Mouse (Mus musculus) retina, embryonic 14.5 days (tissue): ENCODE measurements around the gene Ube2d1.

Experiments
- DNase-seq: peaks from one replicate; pipeline ENCODE4 v3.0.0-alpha.2; 2015; ENCODE audit warnings: low spot score

The Ube2d1 gene

DNA sequence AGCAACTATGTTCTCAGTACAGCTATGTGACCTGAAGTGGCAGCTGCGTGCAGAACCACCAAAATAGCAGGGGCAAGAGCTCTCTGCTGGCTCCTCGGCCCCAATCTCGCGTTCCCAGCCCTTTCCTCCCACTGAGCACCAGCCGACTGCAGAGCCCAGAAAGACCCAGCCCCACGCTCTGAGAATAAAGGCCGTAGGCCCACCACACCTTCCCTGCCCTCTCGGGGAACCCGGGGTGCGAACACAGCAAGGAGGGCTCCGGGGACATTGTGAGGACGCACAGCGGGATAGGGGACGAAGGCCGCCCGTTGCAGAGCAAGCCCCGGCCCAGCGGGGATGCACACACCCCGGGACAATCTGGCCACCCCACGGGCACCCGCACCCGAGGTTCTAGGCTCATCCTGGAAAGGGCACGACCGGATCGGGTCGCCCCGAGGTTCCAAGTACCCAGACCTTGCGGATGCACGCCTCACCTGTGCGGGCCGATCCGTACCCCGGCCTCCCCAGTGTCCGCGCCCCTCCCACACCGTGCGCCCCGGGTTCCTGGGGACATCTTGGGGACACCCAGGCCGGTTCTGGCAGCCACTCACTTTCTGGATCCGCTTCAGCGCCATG, 444 bp downstream of the Ube2d1 start:
- peak; percentile 59 for DNase-seq

DNA sequence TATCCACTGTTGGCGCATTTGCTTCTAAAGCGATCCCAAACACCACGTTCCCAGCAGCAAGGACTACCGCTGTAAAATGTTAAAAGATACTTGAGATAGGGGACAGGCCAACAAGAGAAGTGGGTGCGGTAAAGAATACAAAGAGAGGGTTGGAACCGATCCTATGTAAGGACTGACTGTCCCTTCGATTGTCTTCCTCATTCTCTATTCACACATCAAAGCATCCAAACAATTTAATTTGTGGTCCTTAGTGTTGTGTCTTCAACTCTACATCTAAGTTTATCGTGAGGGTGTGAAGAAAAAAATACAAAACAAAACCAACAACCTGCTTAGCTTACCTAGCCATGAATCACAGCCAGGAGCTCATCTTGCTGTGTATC, 941 bp downstream of the Ube2d1 start:
- DNase-seq = no peak

DNA sequence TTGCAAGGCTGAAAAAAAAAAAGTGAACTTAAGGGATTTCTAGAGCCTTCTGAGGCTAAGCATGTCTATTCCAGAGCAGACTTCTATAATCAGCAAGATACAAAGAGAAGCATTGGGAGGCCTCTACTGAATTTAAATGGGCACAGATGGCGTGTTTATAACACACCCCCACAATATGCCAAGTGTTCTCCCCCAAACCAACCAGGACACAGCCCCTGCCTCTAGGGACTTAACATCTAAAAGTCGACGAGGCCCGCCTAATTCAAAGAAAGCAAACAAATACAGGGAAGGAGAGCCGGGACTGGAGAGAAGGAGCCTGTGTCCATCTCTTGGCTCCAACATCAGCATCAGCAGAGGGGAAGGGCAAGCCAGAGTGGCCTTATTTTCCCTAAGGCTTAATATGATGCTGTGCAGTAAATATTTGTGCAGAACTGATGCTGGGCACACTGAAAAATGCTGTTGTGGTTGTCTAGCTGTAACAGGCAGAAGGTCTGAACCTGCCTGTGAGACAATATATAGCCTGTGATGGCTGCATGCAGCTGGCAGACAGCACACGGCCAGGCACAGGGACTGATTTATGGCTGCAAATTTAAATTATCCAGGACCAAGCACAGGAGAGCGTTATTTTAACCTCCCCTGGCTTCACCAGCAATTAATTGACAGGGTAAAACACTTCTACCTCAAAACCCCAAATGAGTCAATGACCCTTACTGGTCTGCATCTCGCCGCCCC, 11.9 kb downstream of the Ube2d1 start:
- no peak for DNase-seq

DNA sequence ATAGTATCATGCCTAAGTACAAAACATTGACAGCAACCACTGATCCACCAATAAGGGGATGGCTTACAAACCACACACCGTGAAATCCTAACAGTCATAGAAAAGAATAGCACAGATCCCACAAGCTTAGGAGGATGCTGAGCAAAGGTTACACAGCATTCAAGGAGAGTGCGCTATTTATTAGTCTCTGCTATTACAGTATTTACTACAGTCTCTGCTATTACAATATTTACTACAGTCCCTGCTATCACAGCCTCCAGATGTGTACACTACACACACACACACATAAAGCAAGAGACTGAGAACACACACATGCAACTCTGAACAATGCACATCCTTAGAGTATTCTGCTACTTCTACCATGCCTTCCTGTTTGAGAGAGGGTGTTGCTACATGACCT, 17.1 kb downstream of the Ube2d1 start:
- no peak for DNase-seq

DNA sequence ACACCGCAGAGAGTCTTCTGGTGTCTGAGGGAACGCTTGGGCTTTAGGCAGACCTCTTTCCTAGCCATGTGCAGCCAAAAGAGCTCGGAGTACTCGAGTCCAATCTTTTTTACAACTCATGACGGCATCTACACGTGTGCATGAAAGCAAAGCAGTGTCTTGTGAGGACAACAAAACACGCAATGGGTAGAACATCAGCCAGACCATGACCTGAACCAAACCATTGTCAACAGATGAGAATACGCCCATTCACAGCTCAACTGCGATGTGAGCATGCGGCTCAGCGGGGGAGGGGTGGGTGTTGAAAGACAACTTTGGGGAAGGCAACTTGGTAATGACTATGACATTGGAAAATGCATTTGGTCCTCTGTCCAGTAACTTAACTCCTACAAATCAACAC, 17.6 kb downstream of the Ube2d1 start:
- DNase-seq = no peak

DNA sequence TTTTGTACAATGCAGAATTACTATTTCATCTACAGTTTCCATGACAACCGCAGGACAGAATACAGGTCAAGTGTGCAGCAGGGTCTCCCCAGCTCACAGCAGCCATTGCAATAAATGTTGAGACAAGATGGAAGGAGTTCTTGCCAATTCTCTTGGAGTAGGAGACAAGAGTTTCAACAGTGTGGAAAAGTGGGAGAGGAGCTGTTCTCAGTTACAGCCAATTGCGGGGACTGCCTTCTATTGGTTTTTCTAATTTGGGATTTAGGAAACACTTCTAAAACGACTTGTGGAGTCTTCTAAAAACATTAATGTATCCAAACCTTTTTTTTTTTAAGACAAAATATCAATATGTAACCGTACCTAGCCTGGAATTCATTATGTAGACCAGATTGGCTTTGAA, 20.0 kb downstream of the Ube2d1 start:
- no peak for DNase-seq

DNA sequence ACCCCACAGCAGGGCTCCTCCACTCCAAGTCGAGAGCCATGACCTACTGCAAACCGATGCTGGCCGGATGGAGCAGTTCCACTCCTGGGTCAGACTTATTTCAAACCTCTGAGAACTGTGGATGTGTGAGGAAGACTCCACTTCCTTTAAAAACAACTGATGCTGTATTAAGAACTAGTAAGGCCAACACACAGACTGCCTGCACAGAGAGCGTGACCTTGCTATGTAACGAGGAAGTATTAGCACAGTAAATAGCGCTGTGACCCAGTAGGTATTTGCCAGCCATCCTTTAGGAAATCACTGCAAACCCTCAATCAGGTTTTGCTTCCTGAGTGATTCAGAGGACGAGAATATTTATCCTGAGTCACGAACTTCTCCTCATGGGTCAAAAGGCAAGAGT, 23.4 kb downstream of the Ube2d1 start:
- DNase-seq = no peak

DNA sequence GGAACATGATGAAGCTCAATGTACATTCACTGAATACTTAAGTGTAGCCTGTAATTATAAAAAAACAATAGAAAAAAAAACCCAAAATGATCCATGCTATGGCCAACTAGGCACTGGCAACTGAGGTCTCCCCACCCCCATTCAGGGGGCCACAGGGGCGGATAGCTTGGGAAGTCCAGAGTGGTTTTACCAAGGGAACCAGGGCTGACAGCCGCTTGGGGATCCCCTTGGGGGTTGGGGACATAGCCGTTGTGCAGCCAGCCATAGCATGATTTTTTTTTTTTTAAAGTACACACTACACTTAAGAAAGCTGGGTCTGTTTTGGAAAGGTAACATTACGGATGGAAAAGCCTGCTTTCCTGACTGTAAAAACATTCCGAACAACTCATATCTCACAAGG, 26.1 kb downstream of the Ube2d1 start:
- no peak for DNase-seq

DNA sequence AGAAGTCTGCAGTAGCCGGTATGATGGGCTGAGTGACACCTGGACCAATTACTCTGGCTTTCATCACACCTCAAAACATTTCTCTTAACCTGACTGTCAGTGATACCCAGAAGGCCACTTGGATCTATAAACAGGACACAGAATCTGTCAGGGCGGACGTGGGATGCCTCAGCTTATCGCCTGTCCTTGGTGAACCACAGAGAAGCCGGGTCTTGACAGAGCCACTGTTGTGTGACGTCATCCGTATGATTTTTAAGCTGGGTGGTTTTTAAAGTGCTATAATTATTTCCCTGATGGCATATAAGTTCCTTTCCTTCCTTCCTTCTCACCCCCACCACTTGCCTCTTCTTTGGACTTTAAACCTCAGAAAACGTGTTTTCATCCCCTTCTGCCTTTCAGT, 26.5 kb downstream of the Ube2d1 start:
- DNase-seq = no peak

DNA sequence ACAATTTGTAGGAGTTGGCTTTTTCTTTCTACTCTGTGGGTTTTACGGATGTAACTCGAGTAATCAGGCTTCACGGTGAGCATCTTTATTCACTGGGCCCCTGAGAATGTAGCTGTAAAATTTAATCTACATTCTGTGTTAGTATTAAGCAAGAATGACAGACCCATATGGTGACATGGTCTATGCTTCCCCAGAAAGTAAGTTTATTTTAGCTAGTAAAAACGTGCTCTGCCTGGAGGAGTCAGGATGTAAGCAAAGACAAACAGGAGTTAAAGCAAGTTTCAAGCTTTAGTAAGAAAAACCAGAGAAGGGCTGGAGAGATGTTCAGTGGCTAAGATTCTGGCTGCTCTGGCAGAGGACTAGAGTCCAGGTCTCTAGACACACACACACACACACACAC, 31.9 kb downstream of the Ube2d1 start:
- no peak for DNase-seq

DNA sequence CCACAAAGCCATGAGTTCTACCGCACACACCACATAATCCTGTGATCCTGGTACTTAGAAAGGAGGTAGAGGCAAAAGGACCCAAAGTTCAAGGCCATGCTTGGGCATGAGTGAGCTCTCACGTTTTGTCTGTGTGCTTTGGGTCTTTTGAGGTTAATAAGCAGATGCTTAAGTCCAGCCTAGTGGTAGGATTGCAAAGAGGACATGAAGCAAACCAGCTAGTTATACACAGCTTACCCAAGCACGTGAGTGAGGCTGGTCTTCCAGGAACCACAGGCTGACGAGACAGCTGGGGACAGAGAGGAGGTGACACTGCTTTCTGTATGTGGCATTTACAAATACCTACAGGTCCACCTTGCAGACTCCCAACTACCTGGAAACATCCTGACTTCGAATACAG, 32.6 kb downstream of the Ube2d1 start:
- no peak for DNase-seq

DNA sequence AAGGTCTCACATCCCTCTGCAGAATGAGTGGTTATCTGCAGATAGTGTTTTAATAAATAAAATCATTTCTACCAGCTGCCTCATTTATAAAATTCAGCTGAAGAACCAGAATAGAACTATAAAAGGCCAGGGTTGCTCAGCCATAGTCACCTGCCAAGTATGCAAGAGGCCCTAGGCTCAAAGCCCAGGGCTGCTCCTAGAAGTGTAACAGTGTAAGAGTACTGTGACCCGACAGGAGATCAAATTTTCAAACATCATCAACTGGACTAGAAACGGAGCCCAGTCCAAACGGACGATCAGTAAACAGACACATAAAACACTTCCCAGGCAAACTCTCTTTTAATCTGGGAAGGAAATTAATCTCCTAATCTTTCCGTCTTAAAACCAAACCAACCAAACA, 33.2 kb downstream of the Ube2d1 start:
- DNase-seq = no peak

DNA sequence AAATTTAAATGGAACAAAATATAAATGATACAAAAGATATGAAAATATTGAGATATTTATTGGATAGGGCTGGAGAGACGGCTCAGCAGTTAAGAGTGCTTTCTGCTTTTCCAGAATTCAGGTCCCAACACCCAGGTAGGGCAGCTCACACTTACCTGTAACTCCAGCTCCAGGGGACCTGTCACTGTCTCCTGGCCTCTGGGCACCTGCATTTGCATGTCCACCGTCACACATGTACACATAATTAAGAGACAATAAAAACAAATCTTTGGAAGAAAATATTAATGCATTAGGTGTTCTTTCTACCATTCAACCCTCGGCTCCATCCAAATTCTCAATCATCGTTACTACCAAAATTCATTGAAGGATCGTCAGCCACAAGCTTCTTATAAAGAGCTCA, 33.8 kb downstream of the Ube2d1 start:
- no peak for DNase-seq

DNA sequence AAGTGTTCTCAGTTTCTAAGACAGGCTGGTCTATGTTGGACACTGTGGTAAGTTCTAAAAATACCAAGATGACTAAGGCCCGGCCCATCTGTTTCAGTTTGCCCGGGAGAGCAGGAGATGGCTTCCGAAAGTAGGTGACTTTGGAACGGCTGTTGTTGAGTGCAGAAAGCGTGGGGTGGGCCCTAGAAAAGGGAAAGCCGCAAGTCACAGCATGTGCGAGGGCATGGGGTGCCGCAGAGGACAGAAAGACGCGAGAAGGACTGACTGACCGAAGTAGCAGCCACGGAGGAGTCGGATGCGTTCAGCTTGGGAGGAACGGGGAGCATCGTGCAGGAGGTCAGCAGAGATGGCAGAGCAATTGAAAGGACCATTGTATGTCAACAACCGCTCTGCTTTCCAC, 34.6 kb downstream of the Ube2d1 start:
- no peak for DNase-seq

DNA sequence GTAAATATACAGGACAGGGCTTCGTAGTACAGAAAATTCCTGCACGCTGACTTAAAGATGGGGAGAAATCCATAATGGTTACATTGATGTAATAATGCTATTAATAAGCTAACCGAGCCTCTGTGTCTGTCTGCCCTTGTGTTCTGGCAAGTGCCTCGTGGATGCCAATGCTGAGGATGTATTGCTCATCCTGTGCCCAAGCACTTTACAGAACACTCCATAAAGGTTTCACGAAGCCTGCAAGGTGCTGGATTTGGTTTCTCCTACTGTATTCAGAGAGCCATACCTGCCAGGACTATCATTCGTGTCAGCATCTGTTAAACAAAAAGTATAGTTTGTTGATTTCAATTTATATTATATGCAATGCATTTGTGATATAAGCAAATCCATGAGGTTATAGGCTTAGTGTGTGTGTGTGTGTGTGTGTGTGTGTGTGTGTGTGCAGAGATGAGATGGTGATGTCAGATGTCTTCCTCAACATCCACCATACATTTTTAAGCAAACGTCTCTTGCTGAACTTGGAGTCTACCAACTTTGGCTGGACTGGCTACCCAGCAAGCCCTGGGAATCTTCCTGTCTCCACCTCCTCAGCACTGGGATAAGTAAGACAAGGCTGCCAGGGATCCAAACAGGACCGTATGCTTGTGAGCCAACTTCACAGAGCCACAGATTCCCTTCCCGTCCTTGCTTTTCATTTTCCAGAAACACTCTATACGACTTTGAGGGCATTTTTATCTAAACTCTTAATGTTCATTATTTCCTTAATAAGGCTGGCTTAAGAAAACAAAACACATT, 35.8 kb downstream of the Ube2d1 start:
- no peak for DNase-seq

DNA sequence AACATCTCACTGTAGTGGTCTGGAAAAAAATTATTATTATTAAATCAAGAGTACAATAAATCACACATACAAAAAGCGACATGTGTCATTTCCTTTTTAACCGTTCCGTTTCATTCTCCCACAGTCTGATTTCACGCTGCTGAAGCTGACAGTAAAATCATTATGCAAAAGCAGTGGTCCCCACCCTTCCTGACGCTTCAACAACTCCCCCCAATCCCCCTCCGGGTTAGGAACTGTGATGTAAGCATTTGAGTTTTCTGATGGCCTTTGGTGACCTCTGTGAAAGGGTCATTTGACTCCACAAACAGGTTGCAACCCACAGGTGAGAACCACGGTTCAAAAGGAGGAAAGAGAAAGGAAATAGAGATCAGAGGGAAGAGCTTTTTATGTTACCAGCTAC, 38.1 kb downstream of the Ube2d1 start:
- no peak for DNase-seq

DNA sequence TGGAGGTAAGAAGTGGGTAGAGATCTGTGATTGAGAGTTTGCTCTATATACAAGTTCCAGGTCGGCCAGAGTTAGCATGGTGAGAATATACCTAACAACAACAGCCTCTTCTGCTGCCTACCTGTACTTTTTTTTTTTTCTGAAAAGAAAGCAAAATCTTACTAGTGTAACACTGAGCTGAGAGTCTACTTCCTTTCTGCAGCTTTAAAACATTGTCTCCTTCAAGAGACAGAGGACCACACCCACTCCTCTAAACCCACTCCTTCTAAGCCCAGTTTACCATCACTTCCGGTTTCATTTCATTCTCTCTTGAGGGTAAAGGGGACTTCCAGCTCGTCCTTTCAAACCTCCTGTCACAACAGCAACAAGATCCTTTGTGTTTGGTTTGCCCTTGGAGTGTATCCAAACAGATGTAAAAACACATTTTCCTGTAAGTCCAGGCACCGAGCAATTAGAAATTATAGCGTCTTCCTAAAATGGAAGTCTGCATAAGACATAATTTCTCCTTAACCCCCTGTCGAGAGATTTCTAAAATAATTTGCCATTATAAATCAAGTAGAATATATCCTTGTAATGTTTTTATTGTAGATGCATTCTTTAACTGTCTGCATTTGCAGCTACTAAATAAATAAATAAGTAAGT, 45.5 kb downstream of the Ube2d1 start:
- no peak for DNase-seq

DNA sequence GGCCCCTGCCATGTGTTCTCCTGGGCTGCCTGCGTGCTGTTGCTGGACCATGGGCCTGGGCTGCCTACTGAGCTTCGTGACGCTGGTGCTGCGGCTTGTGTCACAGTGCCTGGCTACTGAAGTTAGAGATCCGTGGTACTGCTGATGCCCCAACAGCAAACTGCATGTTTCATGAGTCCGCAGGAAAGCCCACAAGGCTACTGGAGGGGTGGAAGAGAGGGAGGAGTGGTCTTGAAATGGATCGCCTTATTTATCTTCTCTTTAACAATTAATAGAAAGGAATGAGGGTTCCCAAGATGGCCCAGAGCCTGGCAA, 46.9 kb downstream of the Ube2d1 start, which contains the start of gene Tfam:
Tfam (minus strand) TSS at position 41 of the 315 bp plus-strand sequence.
- no peak for DNase-seq

DNA sequence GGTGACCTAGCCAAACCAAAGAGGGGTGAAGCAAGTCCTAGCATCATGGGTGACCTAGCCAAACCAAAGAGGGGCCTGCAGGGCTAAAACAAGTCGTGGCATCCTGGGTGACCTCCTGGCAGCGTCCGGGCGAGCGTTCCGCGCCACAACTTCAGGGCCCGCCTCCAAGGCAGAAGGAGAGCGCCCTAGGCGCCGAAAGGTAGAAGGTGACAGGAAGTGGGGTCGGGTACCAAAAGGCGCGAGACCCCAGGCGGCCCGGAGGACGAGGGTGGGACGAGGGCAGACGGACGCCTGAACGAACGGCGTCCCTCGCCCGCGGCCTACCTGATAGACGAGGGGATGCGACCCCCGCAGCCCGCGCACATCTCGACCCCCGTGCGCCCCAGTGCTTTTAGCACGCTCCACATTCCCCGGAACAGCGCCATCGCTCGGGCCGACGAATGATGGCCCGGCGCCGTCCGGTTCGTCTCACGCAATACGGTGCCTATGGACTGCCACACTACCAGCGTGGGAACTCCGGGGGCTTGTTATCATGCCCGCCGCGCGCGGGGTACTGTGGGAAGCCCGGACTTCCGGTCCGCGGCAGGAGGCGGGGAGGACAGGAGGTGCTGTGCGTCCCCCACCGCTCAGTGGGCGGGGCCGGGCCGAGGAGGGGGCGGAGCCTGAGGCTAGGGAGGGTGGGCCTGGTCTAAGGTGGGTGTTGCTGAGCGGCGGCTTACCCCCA, 47.4 kb downstream of the Ube2d1 start:
- DNase-seq = peak; percentile 96

DNA sequence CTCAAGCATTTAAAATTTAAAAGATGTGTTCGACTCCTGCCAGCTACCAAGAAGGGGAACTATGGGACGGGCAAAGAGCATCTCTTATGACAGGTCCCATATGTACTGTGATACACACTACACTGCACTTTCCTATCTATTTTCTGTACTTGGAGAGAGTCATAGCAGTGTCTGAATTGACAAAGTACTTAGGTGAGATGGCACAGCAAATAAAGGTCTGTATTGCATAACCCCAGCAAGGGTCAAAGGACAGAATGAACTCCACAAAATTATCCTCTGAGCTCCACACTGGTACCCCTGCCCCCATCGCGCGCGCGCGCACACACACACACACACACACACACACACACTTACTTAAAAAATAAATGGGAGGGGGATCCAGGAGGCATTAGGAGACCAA, 51.0 kb downstream of the Ube2d1 start:
- no peak for DNase-seq

DNA sequence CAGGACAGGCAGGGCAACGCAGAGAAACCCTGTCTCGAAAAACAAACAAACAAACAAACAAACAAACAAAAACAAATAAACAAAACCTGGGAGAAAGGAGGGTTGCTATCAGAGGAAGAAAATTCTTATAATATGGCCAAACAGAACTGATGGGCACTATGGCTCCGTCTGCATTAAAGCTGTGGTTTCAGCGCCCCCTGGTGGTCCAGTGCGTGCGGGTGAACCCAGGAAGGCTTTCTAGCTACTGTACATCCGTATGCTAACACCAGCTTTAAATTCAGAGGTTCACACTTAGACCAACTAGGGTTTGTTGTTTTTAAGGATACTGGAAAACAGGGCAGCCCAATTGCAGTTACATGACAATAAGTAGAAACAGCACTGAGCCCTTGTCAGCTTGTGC, 59.2 kb downstream of the Ube2d1 start:
- DNase-seq = peak; percentile 86

DNA sequence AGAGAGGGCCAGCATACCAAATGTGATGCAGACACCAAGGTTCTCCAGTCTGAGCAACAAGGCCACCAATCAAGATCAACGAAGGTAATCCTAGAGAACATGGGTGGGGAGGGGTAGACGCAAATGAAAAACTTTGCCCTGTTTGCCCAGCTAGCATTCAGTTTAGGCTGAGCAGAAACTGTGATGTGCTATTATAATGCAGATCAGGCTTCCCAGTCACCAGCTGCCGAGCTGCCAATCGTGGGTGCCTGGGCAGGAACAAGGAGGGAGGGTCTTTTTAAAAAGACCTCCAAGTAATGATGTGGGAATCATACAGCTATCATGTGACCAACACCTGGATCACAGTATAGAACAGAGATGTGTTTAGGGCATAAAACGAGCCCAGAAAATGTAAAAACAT, 62.0 kb downstream of the Ube2d1 start:
- DNase-seq = no peak
